Mouse (Mus musculus) heart, postnatal 25 days (tissue): ENCODE data around the gene Itga9. TPM values are rescaled to one million over a fixed set of nuclear protein-coding genes. Genes with fewer than 3 reads are reported as not detected.
A peak's percentile ranks its signal among the peaks of the same experiment; 100 is the strongest.

Source experiments
- DNase-seq: peaks from one replicate; pipeline ENCODE4 v3.0.0; 2022; ENCODE audit warnings: low spot score
- intact Hi-C: fragments of 180-260 bp; cut with DNase I; formaldehyde crosslinking; loops from one replicate; pipeline ENCODE4 v1.15.1; 2025
- total RNA-seq, 2 experiments: library from RNA; stranded (reverse); gene quantifications; 2 replicates each; pipeline ENCODE4 v1.2.3; 2021

The Itga9 gene
- total RNA-seq, 2 experiments from 2014 or later = 65.5 to 72.7 TPM

GRCm38 (mm10) chr9:118741268-118741667, 134.8 kb downstream of the Itga9 start:
- intact Hi-C loops = no loop called here
- peak; percentile 52 for DNase-seq

DNA sequence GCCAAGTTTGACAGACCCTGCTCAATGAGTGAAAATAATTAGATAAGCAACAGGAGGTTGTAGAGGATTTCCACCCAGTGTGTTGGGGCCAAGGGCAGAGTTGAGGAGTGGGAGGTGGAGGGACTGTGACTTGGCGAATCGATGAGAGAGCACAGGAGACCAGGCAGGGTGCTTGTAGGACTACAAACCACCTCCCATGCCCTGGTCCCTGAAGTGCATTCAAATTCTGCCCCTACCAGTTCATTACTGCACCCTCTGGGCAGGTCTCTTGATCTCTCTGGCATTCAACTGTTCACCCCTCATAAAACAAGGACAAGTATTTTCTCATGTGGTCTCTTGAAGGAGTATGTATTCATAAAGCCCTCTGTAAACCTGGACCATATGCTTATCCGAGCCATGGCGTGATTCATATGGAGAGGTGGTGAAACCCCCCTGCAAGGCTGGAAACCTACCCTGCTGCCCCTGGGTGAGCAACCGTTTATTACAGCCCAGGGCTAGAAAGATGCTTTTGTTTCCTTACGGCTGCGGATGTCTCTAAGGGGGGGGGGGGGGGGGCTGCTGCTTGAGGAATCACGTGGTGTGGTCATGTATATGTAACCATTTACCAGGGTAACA, 143.0 kb downstream of the Itga9 start:
- no peak for DNase-seq
- intact Hi-C loops = no loop called here

GRCm38 (mm10) chr9:118750828-118751227, 144.3 kb downstream of the Itga9 start:
- intact Hi-C loops = no loop called here
- no peak for DNase-seq

DNA sequence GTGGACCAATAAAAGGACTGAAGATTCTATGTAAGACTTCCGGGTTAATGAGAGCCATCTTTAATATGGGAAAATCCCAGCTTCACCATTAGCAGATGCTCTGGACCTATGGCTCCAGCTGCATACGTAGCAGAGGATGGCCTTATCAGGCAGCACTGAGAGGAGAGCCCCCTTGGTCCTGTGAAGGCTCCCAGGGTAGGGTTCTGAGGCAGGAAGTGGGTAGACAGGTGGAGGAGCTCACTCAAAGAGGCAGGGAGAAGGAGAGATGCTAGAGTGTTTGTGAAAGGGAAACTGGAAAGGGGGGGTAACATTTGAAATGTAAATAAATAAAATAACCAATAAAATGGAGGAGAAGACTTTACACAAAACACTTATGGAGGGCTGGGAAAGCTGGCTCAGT, 145.9 kb downstream of the Itga9 start:
- DNase-seq = no peak
- intact Hi-C loops = no loop called here

- intact Hi-C loops = no loop called here
- DNase-seq = no peak
These were observed 153.0 kb downstream of the Itga9 start for GRCm38 (mm10) chr9:118759462-118759861.

DNA sequence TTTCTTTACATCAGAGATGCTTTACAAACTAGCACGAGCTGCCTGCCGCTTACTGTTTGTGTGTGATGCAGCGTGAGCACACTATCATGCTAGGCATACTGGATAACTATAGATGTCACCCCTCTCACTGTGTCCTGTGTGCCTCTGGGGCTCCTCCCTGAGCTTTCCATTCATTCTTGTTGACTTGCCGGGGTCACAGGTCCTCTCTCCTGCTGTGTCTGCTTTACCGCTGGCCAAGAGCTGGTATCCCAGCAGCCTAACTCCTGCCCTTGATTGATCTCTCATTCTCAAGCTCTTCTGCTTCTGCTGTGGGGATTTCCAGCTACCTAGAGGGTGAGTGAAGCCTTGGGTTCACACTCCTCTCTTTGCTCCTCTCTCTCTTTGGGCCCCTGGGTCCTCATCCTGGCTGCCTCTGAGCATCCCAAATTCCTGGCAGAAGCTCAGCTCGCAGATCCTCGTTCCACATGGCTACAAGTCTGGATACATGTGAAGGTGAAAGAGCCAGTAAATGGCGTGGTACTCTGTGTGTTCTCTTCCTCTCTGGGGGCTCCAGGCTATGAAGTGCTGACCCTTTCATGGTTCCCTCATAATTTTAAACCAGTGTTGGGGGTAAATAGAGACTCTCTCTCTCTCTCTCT, 155.6 kb downstream of the Itga9 start:
- intact Hi-C loops = loop anchor here (2.0 to 5.0 kb wide), 2 partner anchors 19 to 155 kb away; partner anchors contain the start of gene Itga9

GRCm38 (mm10) chr9:118762759-118763158, 156.3 kb downstream of the Itga9 start:
- intact Hi-C loops = loop anchor here (2.0 to 5.0 kb wide), 2 partner anchors 20 to 155 kb away; partner anchors contain the start of gene Itga9
- peak; percentile 50 for DNase-seq

More for the DNA sequence above, 155.6 kb downstream of the Itga9 start:
- peak; percentile 20 for DNase-seq

DNA sequence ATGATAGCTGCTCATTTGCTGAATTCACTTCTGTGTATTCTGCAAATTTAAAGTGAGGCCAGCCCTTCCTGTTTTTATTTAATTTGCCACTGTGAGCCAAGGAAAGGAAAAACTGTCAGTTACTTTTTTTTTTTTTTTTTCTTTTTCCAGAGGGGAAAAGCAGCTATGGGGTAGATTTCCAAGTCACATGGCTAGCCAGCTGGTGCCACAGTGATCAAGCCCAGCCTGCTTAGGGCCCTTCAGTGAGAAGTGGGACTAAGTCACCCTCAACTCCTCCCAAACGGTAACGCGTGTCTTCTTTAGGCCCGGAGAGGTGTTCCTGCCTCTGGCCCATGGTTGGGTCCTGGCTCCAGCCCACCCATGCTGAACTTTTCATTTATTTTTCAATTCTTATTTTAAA, 156.7 kb downstream of the Itga9 start:
- no peak for DNase-seq
- intact Hi-C loops = loop anchor here (2.0 to 5.0 kb wide), 2 partner anchors 20 to 156 kb away; partner anchors contain the start of gene Itga9

- no peak for DNase-seq
- intact Hi-C loops = loop anchor here (2.0 to 5.0 kb wide), 2 partner anchors 21 to 156 kb away; partner anchors contain the start of gene Itga9
These were observed 157.2 kb downstream of the Itga9 start for GRCm38 (mm10) chr9:118763646-118764045.

DNA sequence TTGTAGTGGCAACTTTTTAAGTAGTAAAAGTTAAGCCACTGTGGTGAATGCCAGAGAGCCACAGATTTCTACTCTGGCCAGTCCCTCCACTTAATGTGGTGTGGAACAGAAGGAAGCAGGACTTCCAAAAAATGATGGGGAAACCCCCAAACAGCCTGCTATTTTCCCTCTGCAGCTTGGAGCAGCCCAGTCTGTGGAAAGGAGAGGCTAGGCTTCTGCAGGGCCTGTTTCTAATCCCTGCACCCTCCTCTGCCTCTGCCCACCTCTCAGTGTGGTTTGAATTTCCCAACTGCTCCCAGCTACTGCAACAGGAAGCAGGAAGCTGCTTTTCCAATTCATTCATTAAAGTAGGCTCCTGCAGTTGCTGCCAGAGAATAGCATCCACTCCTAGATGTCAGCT, 158.6 kb downstream of the Itga9 start:
- intact Hi-C loops = no loop called here
- DNase-seq = no peak

GRCm38 (mm10) chr9:118767008-118767407, 160.5 kb downstream of the Itga9 start:
- no peak for DNase-seq
- intact Hi-C loops = no loop called here

- intact Hi-C loops = no loop called here
- DNase-seq = no peak
These were observed 162.1 kb downstream of the Itga9 start for GRCm38 (mm10) chr9:118768596-118768995.

GRCm38 (mm10) chr9:118770366-118770765, 163.9 kb downstream of the Itga9 start:
- intact Hi-C loops = no loop called here
- no peak for DNase-seq

DNA sequence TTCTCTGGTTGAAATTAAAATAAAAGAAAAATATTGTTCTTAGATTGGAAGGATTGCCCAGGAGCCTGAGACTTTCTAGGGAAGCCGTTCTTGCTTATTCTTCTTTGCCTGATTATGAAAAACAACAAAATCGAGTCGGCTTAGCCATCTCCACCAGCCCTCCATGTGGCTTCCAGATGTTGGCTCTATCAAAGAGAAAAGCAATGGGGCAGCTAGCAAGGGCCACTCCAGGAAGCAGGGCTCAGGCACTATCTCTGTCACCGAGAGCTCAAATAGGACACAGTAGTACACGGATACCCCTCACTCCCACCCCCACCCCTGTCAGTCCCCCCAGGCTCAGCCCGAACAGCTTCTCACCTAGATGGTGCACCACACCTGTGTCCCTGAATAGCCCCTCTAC, 168.2 kb downstream of the Itga9 start:
- no peak for DNase-seq
- intact Hi-C loops = no loop called here

GRCm38 (mm10) chr9:118776880-118777438, 170.5 kb downstream of the Itga9 start:
- DNase-seq = no peak
- intact Hi-C loops = no loop called here

DNA sequence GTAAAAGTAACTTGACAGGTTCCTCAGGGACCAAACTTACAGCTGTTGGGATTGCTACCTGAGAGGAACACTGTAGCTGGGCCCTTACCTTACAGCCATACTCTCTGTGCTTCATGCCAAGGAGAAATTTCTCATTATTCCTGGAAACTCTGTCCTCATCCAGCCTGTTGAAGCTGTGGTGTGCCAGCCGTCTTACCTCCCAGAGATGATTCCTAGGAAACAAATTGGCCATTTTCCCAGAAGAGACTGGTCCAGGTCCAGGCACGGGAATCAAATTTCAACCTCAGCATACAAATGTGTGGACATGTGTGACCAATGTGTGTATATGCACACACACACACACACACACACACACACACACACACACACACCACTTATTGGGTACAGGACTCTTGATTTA, 172.1 kb downstream of the Itga9 start:
- intact Hi-C loops = no loop called here
- no peak for DNase-seq

DNA sequence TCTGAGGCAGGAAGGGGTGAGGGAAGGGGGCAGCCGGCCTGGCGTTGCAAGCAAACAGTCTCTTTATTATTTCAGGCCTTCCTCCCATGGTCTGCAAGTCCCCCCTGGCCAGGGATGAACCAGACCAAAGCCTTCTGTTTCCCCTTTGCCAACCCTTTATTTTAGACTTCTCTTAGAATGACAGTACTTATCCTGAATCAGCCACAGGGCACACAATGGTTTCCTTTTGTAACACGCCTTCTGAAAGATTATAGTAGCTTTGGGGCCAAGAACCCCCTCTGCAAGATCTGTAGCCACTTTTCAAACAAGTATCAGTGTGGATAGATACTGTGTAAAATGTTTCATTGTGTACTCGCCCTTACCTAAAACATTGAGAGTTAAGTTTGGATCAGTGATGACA, 178.1 kb downstream of the Itga9 start:
- intact Hi-C loops = no loop called here
- no peak for DNase-seq

DNA sequence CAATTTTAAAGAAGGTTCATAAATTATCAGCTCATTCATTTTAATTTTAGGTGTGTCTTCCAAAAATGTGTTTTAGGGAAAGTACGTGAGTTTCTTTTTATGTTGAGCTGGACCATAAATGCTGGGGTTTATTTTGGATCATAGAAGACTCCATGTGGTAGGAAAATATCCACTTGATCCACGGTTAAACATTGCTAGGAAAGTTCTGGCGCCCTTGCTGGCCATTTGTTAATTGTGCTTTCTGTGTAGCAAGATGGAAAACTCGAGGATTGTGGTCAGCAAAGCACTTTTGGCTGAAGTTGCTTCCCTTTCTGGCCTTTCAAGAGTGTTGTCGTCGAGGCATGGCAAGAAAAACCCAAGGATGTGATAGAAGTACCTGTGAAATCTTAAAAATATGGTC, 179.3 kb downstream of the Itga9 start:
- DNase-seq = no peak
- intact Hi-C loops = no loop called here

DNA sequence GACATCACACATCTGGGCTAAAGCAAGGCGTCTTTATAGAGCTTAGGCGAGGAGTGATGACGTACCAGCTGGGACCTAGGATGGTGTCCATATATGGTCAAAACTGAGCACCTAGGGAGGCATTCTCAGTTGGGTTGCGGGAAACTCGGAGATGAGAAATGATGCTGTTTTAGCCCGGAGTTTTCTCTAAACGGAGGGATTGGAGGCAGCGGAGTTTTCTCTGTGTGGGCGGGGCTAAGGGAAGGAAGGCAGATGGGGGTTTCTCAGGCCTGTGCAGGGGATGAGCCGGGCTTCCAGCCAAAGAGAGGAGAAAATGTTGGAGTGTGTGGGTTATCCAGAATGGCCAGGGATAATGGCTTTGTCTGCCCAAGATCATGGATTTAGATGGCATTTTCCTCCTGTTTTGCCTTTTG, 182.4 kb downstream of the Itga9 start:
- no peak for DNase-seq
- intact Hi-C loops = no loop called here

DNA sequence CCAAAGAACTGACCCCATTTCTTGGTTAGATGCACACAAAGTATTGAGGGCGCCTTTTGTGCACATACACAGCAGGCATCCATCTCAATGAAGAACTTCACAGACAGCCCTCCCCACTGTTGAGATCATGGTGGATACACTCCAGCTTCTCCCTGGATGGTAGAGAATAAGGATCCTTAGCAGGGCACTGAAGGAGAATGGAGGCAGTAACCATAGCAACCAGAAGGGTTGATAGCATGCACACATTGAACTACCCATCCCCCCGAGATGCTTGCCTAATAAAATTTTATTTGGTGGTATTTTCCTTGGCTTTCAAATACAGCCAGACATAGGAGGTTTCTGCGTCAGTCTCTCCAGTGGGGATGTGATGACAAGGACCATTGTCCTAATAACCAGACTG, 184.7 kb downstream of the Itga9 start:
- DNase-seq = no peak
- intact Hi-C loops = no loop called here

- intact Hi-C loops = no loop called here
These were observed 186.8 kb downstream of the Itga9 start for GRCm38 (mm10) chr9:118793151-118793785.

More at GRCm38 (mm10) chr9:118793151-118793785, 186.8 kb downstream of the Itga9 start:
- no peak for DNase-seq
